Mouse (Mus musculus): ENCODE measurements at regions not wholly inside any gene's neighbourhood (a gene's known extent, or its start where the extent isn't known, plus 50 kb on each side); places are given as distances from the start of the nearest gene placed in this dataset.
"Not testable (repeated sequence)": the region's sequence is repeated elsewhere in the genome, so short reads cannot be mapped to it uniquely, and the experiment has no call there.

DNA sequence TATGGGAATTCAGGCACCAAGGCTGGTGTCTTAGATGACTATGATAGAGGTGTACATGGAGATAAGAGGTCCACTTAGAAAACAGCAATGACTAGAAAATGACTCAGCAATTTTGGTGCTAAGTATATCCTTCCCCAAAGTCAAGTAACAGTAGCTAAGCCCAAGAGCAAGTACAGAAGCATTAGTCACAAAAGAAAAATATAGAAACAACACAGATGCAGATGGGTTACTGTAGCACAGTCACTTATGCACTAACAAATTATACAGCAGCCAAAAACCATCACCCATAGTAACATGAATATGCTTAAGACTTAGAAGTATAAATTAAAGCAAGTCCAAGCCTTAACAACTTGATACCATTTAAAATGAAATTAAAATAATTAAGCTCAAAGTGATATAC, 378.5 kb upstream of the Meis2 start:
- no peak for DNase-seq

DNA sequence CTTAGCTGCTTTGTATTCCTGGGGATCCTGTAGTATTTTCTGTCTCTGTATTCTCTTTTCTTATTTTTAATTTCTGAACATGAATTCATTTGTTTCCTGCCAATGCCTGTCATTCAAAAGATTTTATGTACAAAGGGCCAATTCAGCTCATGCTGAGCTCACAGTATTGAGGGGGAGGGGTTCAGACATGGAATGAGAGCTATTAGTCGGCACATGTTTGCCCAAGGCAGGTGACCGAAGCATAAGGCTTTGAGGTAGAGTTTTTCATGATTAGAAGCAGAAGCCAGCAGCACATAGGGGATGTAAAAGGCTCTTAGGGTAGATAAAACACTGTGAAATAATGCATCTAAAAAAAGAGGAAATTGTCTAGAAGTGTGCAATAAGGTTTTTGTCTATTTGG, 374.6 kb upstream of the Meis2 start:
- DNase-seq: no peak

DNA sequence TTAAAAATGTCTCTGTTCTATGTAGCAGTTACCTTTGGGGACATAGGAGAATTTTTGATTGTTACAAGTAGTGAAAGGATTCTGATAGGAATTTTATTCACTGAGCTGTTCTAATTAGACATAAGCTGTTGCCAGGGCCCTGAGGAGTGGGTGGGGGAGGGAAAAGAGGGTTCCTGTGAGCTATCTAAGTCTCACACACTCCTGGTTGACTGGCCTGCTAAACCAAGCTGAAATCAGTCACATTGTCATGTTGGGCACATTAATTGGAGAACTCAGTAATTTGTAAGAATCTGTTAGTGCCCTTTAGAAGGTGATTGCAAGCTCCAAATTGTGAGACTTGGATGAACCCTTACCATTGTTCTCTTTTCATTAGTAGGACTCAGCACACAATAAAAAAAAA, 367.8 kb upstream of the Meis2 start:
- DNase-seq: no peak

DNA sequence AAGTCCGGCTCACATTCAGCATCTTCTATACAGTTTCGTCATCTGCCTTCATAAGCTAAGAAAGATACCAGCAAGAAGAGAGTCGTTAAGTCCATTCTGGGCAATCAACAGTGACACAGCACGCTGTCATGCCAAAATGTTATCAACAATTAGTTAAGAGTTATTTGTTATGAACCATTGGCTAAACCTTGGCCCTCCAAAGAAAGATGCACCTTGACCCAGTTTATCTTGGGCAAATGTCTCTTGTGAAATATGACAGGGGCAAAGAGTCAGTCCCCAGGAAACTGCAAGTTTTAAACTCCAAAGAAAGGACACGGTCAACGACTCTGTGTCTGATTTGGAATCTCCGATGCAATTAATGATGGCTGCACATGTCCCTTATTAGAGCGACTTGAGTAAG, 358.5 kb upstream of the Meis2 start:
- DNase-seq: no peak

DNA sequence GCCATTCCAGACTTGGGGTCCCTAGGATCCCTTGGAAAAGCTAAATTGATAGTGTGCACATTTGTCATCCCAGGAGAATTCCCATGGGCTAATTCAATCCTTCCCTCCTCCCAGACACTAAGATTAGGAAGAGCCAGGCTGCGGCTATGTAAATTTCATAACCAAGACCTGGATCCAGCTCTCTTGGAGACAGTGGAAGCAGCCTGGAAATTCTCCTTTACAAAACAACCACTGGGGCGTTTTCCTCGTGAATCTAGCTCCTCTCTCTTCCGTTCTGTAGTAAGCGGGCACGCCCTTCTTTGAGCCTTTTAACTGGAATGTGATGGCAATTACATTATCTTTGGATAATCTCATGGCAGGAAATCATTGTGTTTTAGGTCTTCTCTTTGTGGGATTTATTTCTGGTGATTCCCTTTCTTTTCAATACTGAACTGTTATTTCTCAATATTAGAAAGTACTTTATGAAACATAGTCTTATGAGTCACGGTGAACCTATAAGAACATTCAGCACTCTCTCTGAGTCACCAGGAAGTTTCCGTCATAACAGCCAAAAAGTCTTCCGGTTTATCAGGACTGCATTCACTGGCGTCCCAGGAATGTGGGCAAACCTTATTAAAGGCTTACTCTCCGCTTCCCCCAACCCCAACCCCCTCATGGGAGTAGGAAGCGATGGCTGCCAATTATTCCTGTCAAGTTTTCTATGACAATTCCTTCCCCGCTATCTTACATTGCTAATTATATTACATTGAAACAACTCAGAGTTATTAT, 352.0 kb upstream of the Meis2 start:
- no peak for DNase-seq

DNA sequence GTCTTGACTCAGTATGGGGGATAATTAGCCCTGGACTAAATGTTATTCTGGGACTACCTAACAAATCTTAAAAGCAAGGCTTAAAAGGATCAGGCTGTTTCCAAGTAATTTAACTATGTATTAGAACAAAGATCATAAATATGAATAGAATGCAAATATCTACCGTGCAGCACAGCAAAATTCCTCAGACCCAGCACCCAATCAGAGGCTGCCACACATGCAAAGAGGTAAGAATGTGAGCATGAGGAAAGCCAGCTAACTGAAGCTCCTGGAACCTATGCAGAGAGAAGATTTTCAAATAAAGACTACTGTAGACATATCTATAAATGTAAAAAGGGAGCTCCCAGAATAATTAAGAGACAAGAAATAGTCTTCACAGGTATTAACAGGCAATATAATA, 350.1 kb upstream of the Meis2 start:
- DNase-seq: no peak

DNA sequence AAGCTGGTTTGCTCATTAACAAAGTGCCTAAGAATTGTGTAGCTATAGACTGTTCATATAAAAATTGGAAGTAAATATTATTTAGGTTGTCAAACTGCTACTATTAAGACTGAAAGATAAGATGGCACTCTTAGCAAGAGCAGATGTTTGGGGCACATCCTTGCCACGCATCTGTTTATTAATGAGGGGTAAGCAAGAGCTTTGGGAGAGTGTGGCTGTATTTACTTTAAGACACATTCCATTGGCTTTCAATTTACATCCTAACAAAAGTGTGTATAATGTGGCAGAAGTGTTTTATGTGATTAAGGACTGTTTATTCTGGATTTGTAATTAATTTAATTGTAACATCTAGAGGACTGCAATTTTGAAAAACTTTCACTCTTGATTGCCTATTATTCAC, 336.5 kb upstream of the Meis2 start:
- DNase-seq: no peak

DNA sequence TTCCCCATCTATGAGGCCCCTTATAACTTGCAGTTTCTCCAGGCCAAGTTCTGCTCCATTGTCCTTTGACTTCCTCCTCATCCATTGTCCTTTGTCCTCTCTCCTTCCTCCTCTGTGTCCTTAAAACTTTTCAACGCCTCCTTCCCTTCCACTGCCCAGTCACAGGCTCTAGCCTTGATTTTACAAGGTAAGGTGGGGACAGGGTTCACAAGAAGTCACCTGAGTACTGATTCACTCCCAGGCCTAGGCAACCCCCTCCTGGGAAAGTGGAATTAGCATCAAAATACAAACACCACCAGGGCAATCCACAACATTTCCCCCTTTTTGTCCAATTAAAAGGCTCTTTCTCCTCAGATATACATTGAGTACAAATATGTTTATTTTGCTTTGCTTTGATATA, 334.3 kb upstream of the Meis2 start:
- no peak for DNase-seq

DNA sequence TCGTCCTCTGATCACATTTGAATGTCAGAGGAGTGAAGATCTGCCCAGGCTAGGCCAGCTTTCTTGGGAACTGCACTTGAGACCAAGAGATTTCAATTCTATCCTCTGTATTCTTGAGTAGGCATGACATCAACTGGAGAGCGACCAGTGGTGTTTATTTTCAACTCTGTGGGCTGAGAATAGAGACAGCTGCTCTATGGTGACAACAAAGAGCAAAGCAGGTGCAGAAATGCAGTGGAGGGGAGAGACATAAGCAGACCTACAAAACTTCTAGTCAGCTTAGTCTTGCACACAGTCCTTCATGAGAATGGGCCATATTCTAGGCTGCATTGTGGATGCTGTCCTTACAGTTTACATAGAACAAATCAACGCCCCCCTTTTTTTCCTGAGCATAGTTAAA, 303.2 kb upstream of the Meis2 start:
- no peak for DNase-seq

DNA sequence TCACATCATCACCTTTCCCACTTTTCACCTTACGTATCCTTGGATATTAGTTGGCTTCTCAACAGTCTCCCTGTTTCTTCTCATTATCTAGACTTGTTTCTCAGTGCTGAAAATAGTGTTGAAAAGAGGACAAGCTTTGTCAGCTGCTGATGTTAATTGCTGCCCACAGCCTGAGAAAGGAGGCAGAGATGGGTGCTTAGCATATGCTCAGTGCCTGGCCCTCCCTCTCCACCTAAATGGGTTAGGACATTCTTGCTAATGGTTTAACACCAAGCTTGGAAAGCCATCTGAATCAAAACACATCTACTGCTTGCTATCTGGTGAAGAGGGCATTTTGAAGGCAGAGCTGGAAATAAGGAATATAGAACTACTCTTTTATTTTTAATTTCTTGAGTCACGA, 298.5 kb upstream of the Meis2 start:
- DNase-seq: no peak

DNA sequence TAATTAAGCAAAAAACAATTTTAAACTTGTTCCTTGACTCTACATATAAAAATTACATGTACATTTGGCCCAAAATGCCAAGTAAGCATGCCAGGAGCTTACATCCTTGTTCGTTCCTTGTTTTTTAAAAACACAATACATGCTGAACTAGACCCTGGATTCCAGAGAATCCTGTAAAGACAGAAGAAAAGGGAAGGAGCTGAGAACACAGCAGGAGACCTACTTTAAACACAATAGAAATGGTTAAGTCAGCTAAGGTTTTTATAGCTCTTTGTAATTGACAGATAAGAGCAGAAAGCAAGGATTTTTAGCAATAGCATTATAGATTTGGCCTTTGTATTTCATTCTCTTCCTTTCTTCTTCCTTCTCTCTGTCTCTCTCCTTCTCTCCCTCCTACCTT, 292.5 kb upstream of the Meis2 start:
- no peak for DNase-seq

DNA sequence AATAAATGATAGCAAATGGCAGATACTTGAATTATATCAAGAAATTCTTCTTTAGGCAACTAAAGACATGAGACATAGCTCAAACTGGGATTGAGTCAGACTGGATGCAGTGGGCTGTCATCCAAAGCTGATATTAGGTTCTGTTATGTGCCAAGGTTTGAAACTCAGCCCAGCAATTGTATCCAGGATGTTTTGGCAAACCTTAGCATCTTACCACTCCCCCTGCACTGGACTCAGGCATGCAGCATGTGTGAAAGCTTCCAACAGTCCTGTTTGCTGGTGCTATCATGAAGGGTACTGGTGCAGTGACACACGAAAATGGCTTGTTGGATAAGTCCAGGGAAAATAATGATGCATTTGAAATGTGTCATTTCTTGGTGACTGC, 282.9 kb upstream of the Meis2 start:
- DNase-seq: no peak

DNA sequence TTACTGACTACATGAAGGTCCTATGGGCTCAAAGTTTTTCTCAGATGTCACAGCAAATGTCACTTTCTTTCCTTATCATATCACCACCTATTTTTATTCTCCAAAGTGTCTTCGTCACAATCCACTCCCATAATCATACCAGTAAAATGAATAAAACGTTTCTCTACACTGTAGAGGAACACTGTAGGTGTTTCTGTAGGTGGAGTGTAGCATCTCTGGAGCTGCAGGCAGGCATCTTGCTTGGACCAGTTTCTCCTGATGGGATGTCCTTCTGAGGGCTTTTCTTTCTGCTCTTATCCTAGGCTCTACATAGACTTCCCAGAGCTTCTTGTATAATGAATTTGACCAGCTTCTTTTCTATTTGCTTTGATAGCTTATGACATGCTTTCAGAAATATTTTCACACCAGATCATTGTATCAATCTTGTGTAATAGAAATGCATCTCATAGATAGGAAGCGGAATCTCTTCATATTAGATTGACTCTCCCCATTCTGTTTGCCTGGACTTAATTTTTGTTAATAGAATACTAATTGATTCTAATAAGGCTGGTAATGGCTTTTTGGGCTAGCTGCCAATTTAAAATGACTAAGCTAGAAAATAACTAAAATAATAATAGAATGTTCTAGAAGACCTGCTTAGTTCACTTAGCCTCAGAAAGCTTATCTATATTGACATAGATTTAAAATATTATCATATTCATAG, 282.3 kb upstream of the Meis2 start:
- no peak for DNase-seq

DNA sequence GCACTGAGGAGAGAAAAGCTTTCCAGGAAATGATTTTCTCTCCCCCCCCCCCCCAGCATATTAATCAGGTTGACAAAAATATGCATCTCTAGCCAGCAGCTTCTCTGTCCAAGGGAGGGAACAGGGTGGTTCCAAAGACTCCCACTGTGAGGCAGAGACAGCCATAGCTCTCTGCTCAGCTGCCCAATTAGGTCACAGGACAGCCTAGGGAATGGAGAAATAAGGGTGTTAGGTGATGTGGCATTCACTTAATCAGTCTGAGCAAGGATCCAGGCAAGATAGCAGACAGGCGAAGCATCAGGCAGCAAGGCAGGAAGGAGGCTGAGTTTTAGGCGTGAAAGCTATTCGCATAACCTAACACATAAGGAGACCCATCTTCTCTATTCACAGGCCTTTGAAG, 266.2 kb upstream of the Meis2 start:
- no peak for DNase-seq

DNA sequence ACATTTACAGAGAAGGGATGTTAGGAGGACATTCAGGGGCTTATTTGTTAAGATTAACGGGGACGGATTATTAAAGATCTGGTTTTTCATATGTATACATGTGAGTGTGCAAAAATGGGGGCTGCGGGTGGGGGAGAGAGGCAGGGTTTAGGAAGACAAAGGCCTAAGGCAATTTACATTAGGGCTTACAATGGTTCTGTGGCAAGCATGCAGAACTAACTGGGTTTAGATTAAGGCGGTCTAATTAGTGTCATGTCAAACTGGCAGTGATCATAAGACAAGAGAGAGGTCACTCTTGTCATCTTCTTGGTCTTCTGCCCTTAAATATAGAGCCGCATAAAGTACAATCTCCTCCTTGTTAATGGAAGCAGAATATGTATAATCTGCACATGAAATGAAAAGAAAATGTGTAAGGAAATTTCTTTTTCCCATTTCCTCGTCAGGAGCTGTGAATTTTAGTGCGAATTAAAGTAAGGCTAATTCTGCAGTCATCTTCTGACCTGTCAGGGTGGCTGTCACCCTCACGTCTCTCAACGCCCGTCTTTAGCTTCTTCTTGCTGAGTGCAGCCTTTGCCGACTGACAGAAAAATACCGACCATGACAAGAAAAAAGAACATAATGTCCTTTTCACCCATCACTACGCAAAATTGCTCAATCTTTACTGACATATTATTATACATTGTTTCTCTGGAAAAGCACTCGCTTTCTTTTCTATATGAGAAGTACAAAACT, 256.6 kb upstream of the Meis2 start:
- no peak for DNase-seq

DNA sequence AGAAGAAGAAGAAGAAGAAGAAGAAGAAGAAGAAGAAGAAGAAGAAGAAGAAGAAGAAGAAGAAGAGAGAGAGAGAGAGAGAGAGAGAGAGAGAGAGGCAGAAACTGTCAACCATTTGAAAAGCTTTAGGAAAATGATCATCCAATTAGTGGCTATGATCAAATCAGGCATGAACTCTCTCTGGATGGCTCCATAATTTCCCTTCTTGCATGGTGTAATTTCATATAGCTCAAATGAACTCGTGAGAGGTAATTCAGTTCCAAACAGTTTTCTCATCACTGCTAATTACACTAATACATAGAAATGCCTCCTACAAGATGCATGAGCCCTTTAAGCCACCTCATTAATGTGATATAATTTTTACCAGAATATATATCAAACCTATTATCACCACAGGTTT, 233.9 kb upstream of the Meis2 start:
- no peak for DNase-seq

DNA sequence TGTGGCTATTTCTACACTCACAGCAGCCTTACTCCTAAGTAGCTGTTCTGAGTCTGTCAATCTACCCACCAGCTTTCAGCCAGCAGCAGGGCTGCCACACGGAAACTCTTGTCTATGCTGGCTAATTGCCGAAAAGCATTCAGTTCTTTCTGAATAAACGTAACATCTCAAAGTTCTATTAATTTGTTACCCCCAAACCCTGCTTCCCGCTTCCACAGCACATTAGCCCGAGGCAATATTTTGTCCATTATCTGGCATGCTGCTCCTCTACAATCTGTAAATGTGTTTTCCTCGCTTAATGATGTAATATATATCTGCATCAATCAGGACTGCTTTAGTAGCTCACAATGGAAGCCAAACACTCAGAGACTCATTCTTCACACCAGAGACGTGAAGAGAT, 224.2 kb upstream of the Meis2 start:
- no peak for DNase-seq

DNA sequence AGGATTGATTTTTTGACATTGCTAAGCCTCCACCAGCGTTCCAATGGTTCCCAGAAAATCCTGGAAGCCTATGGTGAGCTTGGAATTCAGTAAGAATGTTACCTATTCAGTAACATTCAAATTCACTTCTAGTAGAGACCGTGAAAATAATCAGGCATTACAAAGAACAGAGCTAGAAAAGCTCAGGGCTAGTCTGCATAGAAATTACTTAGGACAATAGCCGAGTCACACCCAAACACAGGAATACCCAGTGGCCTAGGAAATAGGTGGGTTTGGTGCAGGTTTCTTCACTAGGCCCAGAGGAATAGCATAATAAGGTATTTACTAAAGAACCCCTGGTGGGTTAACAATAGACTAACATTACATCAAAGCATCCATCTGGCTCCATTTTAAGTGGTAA, 177.6 kb upstream of the Meis2 start:
- not testable (repeated sequence) for DNase-seq

DNA sequence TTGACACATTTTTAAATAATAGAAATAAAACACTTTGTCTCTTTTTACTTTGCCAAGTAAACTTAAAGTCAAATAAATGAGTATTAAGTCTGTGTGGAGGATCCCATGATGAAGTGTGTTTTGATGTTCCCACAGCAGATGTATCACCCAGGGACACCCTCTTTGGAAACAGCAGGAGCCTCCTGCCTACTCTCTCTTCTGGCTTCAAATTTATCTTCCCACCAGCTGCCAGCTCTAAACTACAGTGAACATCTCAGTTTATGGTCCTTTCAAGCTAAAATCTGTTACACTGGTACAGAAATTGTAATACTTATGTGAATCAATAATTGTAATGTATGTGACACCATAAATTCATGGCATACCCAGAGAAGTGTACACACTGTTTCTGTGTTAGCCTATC, 171.1 kb upstream of the Meis2 start:
- DNase-seq: no peak

DNA sequence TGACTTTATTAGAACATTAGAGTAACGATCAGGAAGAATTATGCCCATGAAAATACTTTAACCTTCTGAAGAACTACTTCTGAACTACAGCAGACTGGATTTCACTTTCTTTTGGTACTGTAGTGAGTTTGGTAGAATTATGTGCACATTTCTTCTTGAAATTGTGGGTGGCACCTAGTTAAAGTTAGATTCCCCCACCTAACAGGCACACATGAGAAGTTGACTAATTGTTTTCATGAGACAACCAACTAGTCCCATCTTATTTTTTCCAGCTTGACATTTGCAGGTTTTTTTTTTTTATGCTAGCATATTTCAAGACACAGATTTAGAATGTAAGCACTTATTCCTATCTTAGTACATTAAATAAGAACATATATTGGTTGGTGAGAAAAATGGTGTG, 167.2 kb upstream of the Meis2 start:
- no peak for DNase-seq

DNA sequence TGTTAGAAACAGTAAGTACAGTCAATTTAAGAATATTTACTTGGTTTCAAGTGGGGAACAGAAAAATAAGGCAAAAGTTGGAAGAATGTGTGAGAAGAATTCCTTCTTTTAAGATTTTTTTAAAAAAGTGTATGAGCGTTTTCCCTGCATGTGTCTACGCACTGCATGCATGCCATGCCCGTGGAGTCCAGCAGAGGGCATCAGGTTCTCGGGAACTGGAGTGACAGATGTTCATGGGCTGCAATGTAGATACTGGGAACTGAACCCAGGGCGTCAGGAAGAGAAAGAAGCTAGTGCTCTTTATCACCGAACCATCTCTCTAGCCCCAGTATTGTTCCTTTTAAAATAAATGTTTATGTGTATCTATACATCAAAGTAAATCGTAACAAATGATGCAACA, 150.8 kb upstream of the Meis2 start:
- peak; percentile 3 to 13 for DNase-seq

DNA sequence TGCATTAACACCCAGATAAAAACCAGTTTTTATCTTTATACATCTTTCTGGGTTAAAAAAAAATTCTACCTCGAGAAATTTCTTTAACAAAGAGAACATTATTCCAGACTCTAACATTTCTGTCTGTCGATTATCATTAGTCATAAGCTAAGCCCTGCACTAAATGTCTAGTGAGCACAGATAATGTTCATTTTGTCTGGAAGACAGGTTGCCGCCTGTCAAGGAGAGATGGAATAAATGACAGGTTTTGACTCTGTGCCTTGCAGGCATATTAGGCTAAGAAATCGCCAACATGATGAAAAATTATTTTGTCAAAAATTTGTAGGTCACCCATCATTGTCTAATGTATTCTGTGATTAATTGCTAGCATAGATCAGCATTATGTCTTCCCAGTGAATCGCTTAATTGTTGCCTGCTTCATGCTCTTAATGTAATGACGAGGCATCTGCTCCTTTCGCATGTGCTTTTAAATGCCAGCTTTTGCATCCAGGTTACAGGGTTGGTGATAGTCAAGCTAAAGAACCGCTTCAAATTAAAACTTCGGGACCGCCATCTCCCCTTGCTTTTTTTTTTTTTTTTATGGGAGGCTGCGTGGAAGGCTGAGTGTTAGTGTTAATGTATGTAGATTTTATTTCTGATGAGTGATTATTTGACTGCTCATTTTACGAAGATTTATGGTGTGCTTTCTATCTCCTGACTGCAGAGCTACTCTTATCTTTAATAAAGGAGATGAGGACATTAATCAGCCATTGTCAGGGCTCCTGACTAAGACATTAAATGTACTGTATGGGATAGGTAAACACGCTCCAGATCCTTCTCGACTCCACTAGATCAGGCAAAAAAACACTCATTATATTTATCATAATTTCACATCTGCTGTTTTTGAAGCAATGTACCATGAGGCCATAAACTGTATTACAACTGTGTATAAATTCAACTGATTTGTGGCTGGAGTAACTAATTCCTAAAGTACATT, 135.9 kb upstream of the Meis2 start:
- DNase-seq: no peak

DNA sequence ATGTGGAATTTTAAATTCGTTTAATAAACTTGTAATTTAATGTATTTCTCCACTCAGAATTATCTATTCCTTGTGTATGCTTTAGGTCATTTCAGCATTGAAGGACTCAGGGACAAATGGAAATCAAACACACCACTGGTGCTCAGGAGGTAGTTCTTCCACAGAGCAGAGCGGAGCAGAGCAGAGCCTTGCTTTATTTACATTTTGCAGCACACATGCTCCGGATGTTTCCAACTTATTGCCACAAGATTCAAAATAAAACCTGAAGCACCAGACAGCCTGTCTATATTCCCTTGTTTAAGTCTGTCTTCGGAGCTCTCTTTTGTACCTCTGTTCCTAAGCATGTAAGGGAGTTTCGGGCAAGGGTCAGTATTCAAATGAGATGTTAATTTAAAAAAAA, 135.2 kb upstream of the Meis2 start:
- DNase-seq: no peak

Measured in cerebellum, postnatal 25 days (tissue).